Mouse (Mus musculus): ENCODE results near the gene Pcgf1.

DNA sequence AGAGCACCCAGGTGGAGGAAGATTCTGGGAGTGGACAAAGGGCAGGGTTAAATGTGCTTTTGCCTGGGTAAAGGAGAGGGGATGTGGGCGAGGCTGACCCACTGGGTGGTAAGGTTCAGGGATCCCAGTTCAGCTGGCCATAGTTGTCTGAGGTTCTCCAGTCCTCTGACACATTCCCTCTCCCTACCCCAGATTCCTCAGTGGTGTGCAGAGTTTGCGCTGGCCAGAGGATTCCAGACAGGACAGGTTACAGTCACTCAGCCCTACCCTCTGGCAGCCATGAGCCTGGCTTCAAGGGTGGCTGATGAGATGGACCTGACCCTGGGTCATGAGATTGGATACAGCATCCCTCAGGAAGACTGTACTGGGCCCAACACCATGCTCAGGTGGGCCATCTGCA, 18.9 kb upstream of the Pcgf1 start:
- no peak for TF ChIP-seq EP300 (IDR thresholded peaks at IDR 0.05; ENCODE audit: insufficient read depth, low read depth, low read length)
- TF ChIP-seq CTCF (IDR thresholded peaks at IDR 0.05; ENCODE audit: low read depth, low read length) = no peak
